Mouse (Mus musculus) megakaryocyte-erythroid progenitor cell, adult 5-6 weeks (primary cell): ENCODE data around the gene Ccdc82. TPM values are rescaled to one million over a fixed set of nuclear protein-coding genes. Genes with fewer than 3 reads are reported as not detected.
A peak's percentile ranks its signal among the peaks of the same experiment; 100 is the strongest.

Experiments
- ATAC-seq: replicated peaks from 2 replicates; pipeline ENCODE4 v1.8.0; 2016; ENCODE audit warnings: mild to moderate bottlenecking, inconsistent platforms; ENCODE audit not compliant: severe bottlenecking, poor library complexity, low FRiP score, low TSS enrichment
- total RNA-seq, 2 experiments: library from RNA; stranded (forward) in 1 of 2; stranded (reverse) in 1 of 2; fragments of 200-1000, 215-1000 nt in 1 of 2; fragments of >200 nt in 1 of 2; fragmentation: Nextera tagmentation in 1 of 2; gene quantifications; 2 replicates each; pipeline ENCODE4 v1.2.3; 2014 to 2017

The Ccdc82 gene
- 31.2 and 36.8 TPM in 2 replicates for total RNA-seq (2014; fragmentation: Nextera tagmentation)
- 37.6 and 44.8 TPM in 2 replicates for total RNA-seq (2017)

DNA sequence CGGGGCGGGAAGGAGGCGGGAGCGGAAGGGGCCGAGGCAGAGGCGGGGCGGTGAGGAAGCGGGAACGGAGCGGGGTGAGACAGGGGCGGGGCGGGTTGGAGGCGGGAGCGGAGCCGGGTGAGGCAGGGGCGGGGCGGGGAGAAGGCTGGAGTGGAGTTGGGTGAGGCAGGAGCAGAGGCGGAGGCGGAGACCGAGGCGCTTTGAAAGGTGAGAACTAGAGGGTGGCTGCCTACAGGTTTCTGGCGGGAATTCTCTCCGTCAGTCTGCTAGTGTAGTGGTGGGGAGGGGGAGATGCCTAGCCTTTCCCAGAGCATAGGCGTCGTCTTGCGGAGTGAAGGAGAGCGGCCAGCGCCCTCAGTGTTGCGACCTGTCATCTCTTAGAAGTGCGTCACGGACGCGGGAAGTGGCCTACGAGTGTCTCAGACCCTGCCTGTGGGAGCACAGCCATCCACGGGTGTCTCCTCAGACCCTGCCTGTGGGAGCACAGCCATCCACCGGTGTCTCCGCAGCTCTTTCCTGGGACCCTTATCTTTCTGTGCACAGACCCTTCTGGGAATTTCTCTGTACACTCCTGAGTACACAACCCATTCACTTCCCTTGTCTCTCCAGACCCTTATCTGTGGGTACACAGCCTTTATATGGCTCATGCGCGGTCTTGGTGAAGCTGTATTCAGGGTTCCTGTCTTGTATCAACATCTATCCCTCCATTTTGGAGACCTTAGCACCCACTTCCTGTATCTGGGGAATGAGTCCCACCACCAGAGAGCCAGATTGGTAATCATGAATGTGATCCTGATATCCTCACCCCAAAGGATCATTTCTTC is at the start of gene Ccdc82:
Gene Ccdc82 (plus strand): TSS at position 141 of the 824 bp plus-strand sequence.
- peak; percentile 98 for ATAC-seq

DNA sequence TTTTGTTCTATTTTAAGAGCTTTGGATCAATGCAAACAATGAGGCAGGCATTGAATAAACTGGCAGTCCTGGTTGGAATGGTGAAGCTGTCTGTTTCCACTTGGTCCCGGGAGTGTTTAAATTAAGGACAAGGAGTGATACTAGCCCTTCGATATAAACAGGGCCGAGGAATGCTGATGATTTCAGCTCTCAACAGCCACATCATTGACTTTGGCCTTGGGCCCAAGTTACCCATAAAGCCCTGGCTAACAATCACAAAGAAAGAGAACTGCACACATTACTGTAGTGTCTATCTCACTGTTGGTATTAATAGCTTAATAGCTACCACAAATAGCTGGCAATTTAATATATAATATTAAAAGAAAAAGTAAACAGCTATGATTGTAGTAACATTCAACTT is 46.7 kb upstream of the Ccdc82 start:
- no peak for ATAC-seq

DNA sequence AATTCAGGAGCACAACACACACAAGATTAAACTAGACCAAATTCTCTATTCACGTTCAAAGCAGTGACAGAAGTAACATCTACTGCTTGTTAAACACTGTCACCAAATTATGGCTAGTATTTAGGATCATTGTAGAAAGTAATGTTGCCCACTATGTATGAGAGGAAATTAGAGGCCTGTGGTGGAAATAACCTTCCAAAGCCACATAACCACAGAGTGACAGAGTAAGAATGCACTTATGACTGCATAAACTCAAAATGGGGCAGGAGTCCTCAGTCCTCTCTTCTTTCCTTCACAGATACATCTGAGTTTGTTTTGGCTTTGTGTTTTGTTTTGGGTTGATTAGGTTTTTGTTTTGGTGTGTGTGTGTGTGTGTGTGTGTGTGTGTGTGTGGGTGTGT is 43.6 kb upstream of the Ccdc82 start:
- no peak for ATAC-seq

DNA sequence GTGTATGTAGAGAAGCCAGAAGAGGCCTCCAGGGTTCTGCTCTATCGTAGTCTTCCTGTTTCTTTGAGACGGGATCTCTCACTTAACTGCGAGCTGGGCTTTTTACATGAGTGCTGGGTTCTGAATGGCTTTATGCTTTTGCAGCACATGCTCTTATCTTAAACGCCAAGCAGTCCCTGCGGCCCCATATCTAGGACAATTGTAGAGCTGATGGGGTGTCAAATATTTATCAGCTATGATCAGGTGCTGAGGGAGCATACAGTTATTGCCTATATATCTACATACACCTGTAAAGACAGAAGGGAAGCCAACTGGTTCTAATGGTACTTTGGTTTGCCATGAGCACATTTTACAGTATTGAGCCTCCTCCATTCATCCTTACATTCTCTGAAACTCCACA is 43.1 kb upstream of the Ccdc82 start:
- ATAC-seq = peak; percentile 75

DNA sequence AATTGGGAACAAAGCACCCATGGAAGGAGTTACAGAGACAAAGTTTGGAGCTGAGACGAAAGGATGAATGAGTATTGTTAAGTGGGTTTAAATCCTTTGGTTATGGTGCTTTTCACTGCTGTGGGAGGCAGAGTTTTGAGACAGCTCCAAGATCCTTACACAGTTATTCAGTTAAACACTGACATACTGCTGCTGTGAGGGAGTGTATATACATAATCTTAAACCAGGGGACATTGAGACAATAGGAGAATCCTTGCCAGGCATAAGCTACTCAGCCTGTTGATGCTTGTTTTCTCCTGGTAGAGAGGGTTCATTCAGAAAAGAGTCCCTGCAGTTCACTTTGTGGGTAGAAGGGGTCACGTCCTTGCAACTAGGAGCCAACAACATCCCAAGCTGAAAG is 40.4 kb upstream of the Ccdc82 start:
- ATAC-seq = no peak

DNA sequence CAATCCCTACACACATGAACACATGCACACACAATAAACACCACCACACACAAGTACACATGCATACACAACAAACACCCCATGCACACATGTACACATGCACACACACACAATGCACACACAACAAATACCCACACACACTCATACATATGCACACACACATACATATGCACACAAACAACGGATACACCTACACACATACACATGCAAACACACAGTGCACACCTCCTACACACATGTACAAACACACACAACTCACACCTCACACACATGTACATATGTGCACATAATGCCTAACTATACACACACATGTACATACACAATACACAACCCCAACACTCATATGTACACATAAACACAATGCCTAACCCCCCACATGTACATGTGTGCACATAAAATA is 20.9 kb upstream of the Ccdc82 start:
- no peak for ATAC-seq

DNA sequence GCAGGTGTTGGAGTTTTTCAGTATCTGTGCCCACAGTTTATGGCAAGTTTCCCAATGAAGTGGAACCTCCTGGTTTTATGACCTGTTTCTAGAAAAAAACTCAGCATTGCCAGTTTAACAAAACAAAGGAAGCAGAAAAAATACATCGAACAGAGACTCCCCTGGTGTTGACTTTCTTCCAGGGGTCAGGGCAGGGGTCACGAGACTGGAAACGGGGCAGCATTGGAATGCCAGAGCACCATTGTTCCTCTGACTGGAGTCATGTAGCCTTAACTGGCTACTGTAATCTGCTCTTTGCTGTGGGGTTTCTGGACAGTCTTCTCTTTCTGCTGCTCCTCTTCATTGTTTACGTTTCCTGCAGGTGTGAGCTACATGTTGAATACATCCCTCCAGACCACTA is 16.2 kb upstream of the Ccdc82 start:
- no peak for ATAC-seq

DNA sequence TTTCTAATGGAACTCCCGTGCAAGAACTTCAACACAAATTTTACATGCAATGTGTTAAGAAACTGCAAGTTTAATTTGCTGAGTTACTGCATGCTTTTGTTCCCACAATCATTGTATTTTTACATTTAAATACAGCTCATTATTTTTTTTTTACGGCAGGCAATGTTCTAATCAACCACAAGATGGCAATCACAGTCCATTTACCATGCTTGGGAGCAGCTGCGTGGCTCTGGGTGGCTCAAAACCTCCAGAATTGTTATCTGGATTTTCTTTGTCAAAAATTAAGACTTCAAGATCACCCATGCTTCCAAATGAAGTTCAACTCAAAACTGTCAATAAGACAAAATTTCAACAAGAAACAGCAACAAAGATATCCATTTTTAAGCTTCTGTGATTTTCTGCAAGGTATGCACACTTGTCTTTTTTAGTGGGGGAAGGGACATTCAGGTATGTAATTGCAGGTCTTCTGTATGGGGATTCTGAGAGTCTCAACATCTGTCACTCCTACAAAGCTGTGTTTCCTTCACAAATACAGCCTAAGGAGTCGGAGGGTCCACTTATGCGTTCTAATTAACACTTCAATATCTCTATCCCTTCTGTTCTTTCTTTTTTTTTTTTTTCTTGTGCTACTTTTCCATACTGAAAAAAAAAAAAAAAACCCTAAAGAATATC is 15.1 kb upstream of the Ccdc82 start:
- peak; percentile 59; the same call in 1 of the 2 replicates for ATAC-seq

DNA sequence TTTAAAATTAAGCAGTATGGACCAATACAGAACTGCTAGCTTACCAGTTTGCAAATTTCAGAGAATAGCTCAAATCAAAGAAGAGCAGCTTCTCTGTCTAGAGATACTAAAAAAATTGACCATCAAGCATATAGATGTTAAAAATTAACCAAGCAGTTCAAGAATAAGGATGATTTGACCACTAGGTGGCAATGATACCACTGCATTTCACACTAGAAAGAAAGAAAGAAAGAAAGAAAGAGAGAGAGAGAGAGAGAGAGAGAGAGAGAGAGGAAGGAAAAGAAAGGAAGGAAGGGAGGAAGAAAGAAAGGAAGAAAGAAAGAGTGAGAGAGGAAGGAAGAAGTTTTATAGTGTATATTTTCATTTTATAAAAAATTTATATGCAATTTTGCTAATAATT is 4.4 kb upstream of the Ccdc82 start:
- no peak for ATAC-seq

DNA sequence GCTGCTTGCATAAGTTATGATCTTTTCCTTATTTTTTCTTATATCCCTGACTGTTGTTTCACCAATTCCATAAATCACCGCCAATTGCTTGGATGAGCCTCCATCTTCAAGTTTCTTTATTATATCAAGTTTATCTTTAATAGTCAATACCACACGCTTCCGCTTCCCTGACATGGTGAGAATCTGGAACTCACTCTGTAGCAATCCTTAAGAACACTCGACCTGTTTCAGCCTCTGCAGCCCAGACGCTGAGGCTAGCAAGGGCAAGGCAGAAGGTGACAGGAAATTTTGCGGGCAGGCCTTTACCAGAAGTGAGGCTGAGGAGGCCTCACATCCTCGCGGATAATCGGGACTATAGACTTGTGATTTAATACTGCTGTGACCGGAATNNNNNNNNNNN is 1.3 kb upstream of the Ccdc82 start, which contains the start of gene Jrkl:
Gene Jrkl (minus strand): TSS at position 349 of the 400 bp plus-strand sequence.
- ATAC-seq = peak; percentile 16; the same call in 1 of the 2 replicates

DNA sequence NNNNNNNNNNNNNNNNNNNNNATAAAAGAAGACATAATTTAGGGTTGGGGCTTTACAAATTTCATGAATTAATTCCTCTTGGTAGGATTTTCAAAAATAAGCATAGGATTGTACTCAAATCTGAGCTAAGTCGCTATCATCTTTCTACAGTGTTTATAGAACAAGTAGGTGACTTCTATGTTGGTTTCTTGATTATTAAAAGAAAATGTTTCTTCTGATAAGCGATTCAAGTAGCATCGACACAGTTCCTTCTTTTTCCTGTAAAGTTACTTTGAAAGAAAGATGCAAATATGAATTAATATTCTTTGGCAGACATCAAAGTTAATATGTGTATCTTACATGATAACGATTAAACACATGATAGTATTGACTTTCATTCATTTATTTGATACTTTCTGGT is 1.3 kb downstream of the Ccdc82 start:
- no peak for ATAC-seq

DNA sequence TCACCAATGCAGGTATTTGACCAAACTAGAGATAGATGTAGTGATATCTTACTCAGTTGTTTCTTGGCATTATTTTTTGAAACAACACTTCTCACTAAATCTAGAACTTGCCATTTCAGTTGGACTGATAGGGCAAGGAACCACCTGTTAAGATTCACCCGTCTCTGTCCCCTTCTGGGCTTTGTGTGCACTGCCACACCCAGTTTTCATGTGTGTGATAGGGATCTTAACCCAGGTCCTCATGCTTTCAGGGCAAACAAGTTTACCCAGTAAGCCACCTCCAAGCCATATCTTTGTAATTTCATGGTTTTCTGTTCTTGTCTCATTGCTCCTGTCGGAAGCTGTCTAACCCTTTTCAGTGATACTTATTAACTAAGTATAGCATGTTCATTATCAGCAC is 4.5 kb downstream of the Ccdc82 start:
- 0 out of 2 replicates have a peak, but pooled peaks have one; percentile 21 for ATAC-seq

DNA sequence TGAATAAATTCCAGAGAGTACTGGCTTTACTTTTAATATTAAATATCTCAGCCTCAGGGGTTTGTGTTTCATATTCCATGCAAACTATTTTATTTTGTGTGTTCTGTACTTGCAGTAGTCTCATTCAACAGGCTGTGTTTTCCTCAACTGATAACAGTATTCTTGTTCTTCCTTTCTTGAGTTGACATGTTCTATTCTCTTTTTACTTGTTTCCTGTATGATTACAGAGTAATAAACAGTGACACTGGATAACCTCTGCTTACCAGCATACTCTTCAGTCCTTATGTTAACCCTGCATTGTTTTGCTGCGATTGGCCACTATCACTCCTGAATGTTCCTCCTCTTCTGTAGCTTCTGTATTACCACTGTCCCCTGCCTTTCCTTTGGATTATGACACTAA is 10.0 kb downstream of the Ccdc82 start:
- no peak for ATAC-seq

DNA sequence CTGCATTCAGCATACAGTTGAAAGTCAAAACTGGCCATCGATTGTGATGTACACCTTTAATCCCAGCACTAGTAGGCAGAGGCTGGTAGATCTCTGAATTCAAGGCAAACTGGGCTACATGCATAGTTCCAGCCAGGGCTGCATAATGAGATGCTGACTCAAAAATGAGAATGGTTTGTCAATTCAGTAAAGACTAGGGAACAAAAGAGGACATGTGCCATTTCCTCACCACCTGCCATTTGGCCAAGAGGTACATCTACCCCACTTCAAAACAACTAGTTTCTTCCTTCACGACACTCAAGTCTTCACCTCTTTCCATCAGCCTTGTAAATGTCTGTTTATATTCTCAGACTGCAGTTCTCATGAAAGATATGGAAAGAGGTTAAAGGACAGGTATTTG is 11.4 kb downstream of the Ccdc82 start:
- no peak for ATAC-seq

DNA sequence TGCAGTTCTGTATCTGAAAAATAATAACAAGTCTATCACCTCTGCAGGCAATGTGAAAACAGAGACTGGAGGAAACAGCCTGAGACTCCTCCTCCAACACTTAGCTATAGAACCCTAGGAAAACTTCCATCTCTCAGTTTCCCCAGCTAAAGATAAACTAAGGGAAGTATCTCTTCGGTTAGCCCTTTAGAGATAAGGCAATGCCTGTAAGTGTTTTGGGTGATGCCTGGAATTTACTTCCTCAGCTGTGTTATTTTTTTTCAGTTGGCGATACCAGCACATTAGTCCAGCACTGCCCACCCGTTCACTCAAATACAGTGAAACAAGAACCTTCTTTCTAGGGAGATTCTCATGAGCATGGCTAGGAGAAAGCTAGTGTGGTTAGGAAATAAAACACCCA is 14.2 kb downstream of the Ccdc82 start:
- no peak for ATAC-seq

DNA sequence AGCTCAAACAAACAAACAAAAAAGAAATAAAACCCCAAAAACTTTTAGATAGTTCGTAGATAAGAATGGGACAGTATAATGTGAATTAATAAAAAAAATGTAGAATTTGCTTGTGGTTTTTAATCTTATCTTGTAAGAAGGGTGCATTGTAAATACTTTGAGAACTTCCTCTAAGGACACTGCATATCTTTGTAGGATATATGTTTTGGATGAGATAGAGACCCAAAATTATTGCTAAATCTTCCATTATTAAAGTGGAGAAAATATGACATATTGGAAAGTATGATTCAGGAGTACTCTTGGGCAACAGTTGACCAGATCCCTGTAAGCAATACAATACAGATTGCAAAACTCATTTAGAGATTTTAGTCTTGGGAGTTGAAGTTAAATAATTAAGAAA is 26.5 kb downstream of the Ccdc82 start:
- no peak for ATAC-seq

DNA sequence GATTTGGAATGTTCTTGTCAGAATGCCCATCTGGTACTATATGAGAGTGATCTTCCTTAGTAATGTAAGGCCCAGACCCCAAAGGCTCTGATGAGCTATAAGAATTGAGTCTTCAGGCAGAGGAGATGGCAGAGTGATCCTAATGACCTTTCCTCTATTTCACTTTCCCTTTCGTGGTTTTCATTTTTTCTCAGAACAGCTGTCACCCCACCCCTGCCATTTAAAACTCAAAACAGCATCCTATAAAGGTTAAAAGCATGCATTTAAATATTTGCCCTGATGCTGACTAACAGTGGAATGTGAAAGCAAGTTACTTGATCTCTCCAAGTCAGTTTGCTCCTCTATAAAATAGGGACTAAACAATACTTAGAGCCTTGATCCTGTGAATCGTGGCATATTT is 40.7 kb downstream of the Ccdc82 start:
- no peak for ATAC-seq

DNA sequence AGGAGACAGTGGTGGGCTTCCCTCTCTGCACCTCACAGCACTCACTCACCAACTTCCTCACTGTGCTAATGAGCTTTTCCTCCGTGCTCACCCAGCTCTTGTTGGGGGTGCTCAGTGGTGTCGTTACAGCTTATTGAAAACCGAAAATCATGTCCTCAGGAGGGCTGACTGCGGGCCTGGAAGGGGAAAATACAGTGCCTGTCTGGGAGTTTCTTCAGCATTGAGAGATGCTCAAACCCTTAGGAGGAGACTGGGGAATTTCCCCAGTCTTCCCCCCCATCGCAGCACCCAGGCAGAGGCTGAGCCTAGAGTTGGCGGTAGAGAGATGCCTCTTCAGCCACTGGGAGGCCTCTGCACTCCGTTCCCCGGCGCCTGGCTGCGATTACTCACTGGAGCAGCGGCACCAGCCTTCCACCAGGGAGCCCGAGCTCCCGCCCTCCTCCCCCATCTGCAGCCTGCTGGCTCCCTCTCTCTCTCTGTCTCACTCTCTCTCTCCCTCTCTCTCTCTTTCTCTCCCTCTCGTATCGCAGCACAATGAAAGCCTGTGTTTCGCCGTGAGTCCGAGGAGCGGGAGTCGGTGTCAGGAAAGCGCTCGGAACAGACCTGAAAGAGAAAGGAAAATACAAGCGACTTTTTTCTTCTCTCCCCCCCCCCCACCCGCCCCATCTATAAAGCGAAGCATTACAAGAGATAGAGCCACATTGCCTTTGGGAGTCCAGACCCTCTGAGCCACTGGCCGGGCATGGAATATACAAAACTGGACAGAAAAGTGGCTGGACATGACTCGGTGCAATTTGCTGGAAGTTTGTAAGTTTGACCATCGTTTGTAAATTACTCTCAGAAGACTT is 49.7 kb downstream of the Ccdc82 start:
- peak; percentile 95 for ATAC-seq

DNA sequence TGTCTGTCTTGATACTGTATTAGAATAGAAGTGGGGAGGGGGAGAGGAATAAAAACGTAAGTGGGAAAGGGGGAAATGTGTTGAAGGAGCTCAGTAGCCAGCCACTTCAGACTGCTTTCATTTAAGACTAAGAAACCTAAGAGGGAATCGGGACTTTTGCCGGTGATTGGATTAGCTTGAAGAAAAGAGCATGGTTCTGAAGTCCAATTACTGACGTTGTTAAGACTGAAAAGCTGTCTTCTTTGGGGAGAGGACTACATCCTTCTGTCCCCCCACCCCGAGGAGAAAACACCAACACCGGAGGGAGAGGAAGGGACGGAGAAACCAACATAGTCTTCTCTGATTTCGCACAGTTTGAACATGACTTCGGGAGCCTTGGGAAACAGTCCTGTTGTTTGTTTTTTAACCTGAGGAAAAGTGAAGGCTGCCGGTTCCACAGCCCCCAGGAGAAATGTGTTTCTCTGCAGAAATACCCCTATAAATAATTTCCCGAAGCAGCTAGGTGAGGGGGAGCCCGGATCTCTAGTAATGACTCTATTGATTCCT is 50.4 kb downstream of the Ccdc82 start:
- no peak for ATAC-seq
